Mouse (Mus musculus) olfactory bulb, adult 2 months (tissue): Measurements from ENCODE around the gene Fam49a.

Source experiments
- CTCF ChIP-seq: fragments of 200-500 bp; IDR thresholded peaks from 2 replicates; pipeline ENCODE4 v1.5.1; 2012; ENCODE audit warnings: low read depth, mild to moderate bottlenecking, low read length, moderate library complexity; ENCODE audit not compliant: insufficient read depth
- POLR2A ChIP-seq: fragments of 200-500 bp; IDR thresholded peaks from 2 replicates; pipeline ENCODE4 v1.6.1; 2012; ENCODE audit warnings: mild to moderate bottlenecking, low read depth, low read length, moderate library complexity; ENCODE audit not compliant: insufficient read depth

DNA sequence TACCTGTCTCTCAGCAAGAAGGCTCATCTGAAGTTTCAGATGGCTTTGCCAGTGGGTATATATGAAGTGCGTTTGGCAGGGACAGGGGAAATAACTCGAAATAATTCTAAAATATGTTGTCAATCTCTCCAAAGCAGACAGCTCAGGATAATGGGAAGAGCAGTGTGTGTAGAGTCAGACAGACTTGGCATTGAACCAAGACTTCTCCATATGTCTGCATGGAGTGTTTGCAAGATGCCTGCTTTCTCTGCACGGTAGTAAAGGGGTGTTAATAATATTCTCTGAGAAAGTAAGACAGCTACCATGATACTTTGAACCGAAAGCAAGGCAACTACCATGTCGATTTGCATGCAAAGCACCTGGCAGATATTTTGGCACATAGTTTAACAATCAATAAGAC is 147.1 kb downstream of the Fam49a start:
- TF ChIP-seq CTCF (no peak), POLR2A (no peak)
